Mouse (Mus musculus): ENCODE results near the gene Hyou1. TPM values are rescaled to one million over a fixed set of nuclear protein-coding genes. Genes with fewer than 3 reads are reported as not detected.

Hyou1 gene
- total RNA-seq, 2 experiments from 2014 or later: 42.1 to 45.8 TPM

Small RNA genes within 50 kb of the gene (microRNA-seq; reads per million reads assigned to microRNA genes)
- gene Gm44335 (0 reads per million in 2 experiments), gene Mir7085 (0.61 to 0.69 reads per million in 2 experiments)

Other genes with a start within 250 kb of the Hyou1 start
- gene Mcam, start 245.0 kb upstream of the Hyou1 start, total RNA-seq (2021): 100 to 1,000 TPM; 204 to 213 TPM
- 10 to 100 TPM; 28.5 to 28.8 TPM for gene Cbl, start 145.4 kb upstream of the Hyou1 start, total RNA-seq (2021)
- gene Ccdc153, start 138.8 kb upstream of the Hyou1 start, total RNA-seq (2021): not detected
- 1 to 10 TPM in 1 of 2 experiments, under 1 TPM in 1; 0.92 to 1.0 TPM for gene Pdzd3, start 128.0 kb upstream of the Hyou1 start, total RNA-seq (2021)
- 10 to 100 TPM; 13.8 to 15.3 TPM for gene Nlrx1, start 110.9 kb upstream of the Hyou1 start, total RNA-seq (2021)
- gene Abcg4, start 90.9 kb upstream of the Hyou1 start, total RNA-seq (2021): 1 to 10 TPM; 1.2 to 1.5 TPM
- gene Hinfp, start 73.8 kb upstream of the Hyou1 start, total RNA-seq (2021): 10 to 100 TPM; 15.4 to 16.3 TPM
- gene C2cd2l, start 59.2 kb upstream of the Hyou1 start, total RNA-seq (2021): 10 to 100 TPM; 16.3 to 16.5 TPM
- gene Dpagt1, start 53.5 kb upstream of the Hyou1 start, total RNA-seq (2021): 10 to 100 TPM; 24.1 to 25.0 TPM
- gene H2afx, start 44.8 kb upstream of the Hyou1 start, total RNA-seq (2021): 100 to 1,000 TPM; 157 to 164 TPM
- 10 to 100 TPM; 54.0 to 60.6 TPM for gene Hmbs, start 35.3 kb upstream of the Hyou1 start, total RNA-seq (2021)
- gene Vps11, start 17.8 kb upstream of the Hyou1 start, total RNA-seq (2021): 10 to 100 TPM; 20.9 to 21.6 TPM
- 10 to 100 TPM; 21.9 to 26.1 TPM for gene Slc37a4, start 17.4 kb downstream of the Hyou1 start, total RNA-seq (2021)
- gene Rps25, start 27.6 kb downstream of the Hyou1 start, total RNA-seq (2021): 1,000 to 10,000 TPM; 1,107 to 1,153 TPM
- 10 to 100 TPM; 41.4 to 42.4 TPM for gene Trappc4, start 28.1 kb downstream of the Hyou1 start, total RNA-seq (2021)
- 10 to 100 TPM; 14.3 to 14.7 TPM for gene Ccdc84, start 39.1 kb downstream of the Hyou1 start, total RNA-seq (2021)
- gene Foxr1, start 61.6 kb downstream of the Hyou1 start, total RNA-seq (2021): not detected
- not detected for gene Upk2, start 75.5 kb downstream of the Hyou1 start, total RNA-seq (2021)
- gene Bcl9l, start 103.3 kb downstream of the Hyou1 start, total RNA-seq (2021): 10 to 100 TPM; 56.8 to 64.0 TPM
- under 1 TPM; 0.14 to 0.29 TPM for gene Cxcr5, start 182.4 kb downstream of the Hyou1 start, total RNA-seq (2021)
- gene Ddx6, start 225.4 kb downstream of the Hyou1 start, total RNA-seq (2021): 100 to 1,000 TPM in 1 of 2 experiments, 10 to 100 TPM in 1; 99.8 to 101 TPM